Mouse (Mus musculus) inflammation-experienced regulatory T-cells, adult 6 months (primary cell): ENCODE data around the gene Pcbp4. TPM values are rescaled to one million over a fixed set of nuclear protein-coding genes. Genes with fewer than 3 reads are reported as not detected.
A peak's percentile ranks its signal among the peaks of the same experiment; 100 is the strongest.

Experiments used
- ATAC-seq: one replicate; pipeline ENCODE4 v1.8.0; 2017
- polyA plus RNA-seq, 3 experiments: library from polyadenylated mRNA; unstranded; fragments of 100-300 nt; shearing (Covaris generic); gene quantifications; one replicate each; pipeline ENCODE4 v1.2.1; 2017

The Pcbp4 gene
- polyA plus RNA-seq, result 1 to 10 TPM; 4.1 to 5.0 (median 4.4) TPM

DNA sequence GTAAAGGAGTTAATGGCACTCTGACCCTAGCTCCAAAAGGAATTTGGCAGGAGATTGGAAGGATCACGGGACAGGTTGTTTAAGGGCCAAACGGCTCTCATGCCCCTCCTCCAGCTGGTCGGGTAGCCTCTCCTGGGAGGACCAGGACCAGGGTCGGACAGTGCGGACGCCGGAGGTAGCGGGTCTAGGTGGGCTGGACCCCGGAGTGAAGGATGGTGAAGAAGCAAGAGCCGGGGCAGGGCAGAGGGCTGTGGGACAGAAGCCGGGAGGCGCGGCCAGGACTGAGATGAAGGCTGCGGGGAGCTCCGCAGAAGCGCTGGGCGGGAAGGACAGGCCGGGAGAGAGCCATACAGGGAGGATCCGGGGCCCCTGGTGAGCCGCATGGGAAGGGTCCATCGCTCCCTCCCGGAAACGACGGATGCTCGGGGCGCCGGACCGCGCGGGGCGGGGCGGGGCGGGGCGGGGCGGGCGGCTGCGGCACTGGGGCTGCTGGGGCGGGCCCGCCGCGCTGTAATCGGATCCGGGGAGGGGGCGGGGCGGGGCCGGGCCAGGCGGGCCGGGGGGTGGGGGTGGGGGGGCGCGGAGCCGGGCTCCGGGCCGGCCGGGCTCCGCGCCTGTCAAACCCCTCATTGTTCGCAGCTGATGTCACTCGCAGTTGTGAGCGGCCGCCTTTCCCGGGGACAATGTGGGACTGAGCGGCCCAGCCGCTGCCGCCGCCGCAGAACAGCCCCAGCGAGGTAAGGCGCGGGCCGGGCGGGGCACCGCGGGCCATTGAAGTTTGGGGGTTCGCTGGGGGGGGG is at the start of gene Pcbp4:
Gene Pcbp4, plus strand, starts transcription at position 21 of the 800 bp plus-strand sequence.
- ATAC-seq, result peak; percentile 65

GRCm38 (mm10) chr9:106405275-106405674 is 47.8 kb upstream of the Pcbp4 start:
- no peak for ATAC-seq

- ATAC-seq, result no peak
Observed at GRCm38 (mm10) chr9:106406443-106407078, 46.5 kb upstream of the Pcbp4 start.

- ATAC-seq, result no peak
Observed at GRCm38 (mm10) chr9:106409096-106409495, 44.0 kb upstream of the Pcbp4 start.

DNA sequence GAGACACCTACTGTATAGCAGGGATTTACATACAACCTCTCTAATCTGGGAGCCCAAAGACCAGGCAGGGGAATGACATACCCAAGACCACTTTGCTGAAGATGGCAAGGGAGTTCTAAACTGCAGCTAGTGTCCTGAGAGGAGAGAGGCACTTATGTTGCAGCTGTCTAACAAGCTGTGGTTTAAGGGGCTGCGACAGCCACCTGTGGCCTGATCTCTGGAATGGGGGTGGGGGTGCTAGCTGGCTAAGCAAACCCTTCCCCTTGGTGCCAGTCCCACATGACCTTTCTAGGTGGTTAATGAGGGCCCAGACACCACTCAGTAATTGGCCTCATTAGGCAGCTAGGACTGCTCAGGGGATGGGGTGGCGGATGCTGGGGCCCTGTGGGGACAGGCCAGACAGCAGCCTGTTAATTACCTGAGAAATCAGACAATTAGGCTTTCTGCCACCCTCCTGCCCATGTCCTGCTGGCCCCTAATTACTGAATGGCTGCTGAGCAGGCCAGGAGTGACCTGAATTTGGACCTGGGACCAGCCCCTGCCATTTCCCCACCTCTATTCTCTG is 42.9 kb upstream of the Pcbp4 start:
- no peak for ATAC-seq

DNA sequence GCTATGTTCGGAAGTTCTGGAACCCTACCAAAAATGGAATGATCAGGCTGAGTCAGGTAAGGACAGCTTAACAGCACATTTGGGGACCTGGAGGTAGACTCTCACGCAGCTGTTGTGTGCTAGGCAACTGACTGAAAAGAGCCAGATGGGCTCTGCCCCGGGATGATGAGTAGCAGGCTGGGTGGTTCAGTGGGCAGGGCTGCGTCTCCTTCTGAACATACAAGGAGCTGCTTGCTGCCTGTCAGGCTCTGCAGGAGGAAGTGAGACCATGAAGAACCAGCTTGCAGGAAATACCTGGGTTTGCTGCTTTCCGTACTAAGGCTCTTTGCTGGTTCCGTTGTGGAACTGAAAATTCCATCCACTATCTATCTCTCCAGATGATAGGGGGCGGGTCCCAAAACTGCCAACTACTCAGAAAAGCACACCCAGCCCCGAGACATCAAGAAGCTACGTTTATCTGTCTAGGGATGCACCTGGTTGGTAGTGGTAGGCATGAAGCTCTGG is 41.9 kb upstream of the Pcbp4 start:
- ATAC-seq, result no peak

DNA sequence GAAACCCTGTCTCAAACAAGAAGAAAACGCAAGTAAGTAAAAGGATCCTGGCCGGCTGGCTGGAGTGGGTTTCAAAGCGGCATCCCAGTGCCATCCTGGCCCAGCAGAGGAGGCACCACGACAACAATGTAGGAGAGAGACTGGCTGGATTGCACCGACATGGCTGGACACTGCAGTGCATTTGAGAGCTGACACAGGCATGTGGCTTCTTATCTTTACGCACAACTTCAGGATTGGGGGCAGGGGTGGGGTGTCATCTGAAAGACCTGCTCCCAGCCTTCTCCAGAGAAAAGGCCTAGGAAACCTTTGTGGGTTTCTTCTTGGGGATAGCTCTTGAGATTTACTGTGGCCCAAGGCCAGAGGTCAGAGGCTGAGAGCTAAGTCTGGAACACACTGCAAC is 41.4 kb upstream of the Pcbp4 start:
- ATAC-seq, result no peak

- no peak for ATAC-seq
Observed at GRCm38 (mm10) chr9:106412210-106412609, 40.9 kb upstream of the Pcbp4 start.

DNA sequence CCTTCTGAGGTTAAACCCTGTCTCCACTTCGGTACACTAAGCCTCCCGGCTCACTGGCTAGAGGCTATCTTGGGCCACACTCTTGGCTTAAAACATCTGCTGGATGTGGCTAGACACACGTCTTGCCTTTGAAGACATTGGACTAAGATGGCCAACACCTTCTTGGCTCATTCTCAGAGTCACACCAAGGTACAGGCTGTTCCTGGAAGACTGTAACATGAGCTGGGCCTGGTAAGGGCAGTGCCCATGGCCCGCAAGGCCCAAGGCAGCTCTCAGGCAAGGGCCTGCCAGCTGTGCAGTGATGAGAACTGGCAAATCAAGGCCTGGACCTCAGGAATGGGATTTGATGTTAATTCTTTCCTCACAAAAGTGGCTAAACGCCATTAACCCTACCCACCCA is 39.5 kb upstream of the Pcbp4 start:
- no peak for ATAC-seq

DNA sequence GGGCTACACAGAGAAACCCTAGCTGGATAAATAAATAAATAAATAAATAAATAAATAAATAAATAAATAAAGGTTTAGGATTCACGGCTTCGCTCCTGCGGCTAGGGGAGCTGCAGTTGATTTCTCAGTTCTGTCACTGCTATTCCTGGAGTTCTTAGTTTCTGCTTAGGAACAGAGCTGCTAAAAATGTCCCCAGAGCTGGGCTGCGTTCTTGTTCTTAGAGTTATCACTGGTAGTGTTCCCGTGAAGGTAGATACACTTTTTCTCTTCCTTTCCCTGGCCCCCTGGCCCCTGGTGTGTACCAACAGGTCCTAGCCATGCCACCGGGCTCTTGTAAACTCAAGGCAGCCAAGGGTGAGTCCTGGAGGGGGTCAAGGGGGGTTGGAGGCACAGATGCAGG is 36.3 kb upstream of the Pcbp4 start:
- ATAC-seq, result no peak

- no peak for ATAC-seq
Observed at GRCm38 (mm10) chr9:106417841-106418625, 35.1 kb upstream of the Pcbp4 start.

DNA sequence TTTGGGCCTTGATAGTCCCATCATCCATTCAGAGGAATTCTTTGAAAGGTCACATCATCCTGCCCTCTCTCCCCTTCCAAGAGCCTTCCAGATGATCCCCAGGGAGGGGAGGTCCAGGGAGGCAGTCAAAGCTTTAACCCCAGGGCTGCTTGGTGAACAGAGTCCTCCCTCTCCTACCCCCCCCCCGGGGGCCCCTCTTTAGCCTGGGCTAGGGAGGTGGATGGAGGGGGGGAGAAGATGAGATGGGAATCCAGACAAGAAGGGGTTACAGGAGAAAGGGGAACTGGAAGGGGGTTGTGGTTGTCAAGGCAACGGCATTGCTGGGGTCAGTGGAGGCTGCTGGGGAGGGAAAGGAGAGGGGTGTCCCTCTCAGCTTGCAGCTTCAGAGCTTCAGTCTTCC is 32.5 kb upstream of the Pcbp4 start:
- ATAC-seq, result no peak

GRCm38 (mm10) chr9:106421033-106421864 is 31.8 kb upstream of the Pcbp4 start:
- ATAC-seq, result no peak

GRCm38 (mm10) chr9:106421865-106422160 is 31.3 kb upstream of the Pcbp4 start:
- peak; percentile 64 for ATAC-seq

GRCm38 (mm10) chr9:106428719-106429220 is 24.3 kb upstream of the Pcbp4 start:
- peak; percentile 6 for ATAC-seq

- ATAC-seq, result peak; percentile 94
Observed at GRCm38 (mm10) chr9:106429221-106430014, 23.7 kb upstream of the Pcbp4 start, which contains the start of gene Rpl29. Rpl29 (plus strand) TSS chr9:106429454.

DNA sequence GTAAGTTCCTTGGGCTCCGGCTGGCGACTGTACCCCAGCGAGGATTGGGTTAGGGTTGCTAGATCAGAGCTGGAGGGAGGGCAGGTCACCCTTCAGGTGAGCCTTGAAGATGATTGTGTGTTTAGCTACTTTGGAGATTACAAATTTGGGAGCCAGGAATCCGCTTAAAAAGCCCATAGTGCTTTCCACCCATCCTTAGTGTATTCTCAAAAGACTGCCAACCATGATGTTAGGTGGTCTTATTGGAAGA is 23.2 kb upstream of the Pcbp4 start:
- ATAC-seq, result no peak

DNA sequence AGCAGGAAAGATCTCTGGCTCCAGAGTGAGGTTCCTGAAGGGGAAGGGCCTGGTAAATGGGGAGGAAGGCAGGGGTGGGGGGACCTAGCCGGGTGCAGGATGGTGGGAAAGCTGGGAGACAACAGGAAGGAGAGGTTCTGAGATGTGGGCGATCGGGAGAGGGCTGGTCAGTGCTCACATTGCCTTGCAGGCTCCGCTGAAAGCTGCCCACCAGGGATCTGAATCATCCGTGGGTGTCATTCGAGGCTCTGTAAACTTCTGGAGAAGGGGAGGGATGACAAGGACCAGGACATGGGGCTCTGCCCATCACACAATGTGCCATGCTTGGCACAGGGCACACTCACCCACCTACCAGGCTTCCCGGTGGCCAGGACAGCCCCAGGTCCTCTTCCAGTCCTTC is 19.7 kb upstream of the Pcbp4 start:
- ATAC-seq, result no peak

- no peak for ATAC-seq
Observed at GRCm38 (mm10) chr9:106436566-106436965, 16.5 kb upstream of the Pcbp4 start.

DNA sequence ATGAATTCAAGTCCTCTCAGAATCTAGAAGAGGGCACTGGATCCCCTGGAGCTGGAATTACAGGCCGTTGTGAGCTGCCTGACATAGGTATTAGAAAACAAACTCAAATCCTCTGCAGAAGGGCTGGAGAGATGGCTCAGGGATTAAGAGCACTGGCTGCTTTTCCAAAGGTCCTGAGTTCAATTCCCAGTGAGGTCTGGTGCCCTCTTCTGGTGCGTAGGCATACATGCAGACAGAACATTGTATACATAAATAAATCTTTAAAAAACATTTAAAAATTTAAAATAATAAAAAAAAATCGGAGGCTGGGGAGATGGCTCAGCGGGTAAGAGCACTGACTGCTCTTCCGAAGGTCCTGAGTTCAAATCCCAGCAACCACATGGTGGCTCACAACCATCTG is 10.4 kb upstream of the Pcbp4 start:
- ATAC-seq, result no peak

DNA sequence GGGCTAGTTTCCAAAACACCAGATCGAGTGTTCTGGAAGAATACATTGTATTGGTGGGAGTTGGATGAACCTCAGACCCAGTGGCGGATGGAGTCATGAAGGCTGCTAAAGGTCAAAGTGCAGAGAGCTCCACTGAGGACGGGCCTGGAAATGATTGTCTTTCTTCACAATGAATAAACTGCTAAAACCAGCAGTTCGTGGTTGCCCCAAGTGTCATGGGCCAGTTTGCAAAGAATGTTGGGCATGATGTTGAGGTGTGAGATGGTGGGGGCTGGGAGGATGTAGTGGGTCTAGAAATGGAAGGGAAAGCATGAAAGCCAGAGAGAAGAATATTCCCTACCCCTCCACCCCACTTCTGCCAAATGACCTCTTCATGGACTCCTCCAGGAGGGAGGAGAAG is 8.3 kb upstream of the Pcbp4 start:
- no peak for ATAC-seq
